Mouse (Mus musculus): ENCODE results near the gene Vmn1r87. TPM values are rescaled to one million over a fixed set of nuclear protein-coding genes. Genes with fewer than 3 reads are reported as not detected.
"Not testable (repeated sequence)": the region's sequence is repeated elsewhere in the genome, so short reads cannot be mapped to it uniquely, and the experiment has no call there.

The Vmn1r87 gene
- total RNA-seq (2021), result not detected
- long read RNA-seq, experiment 1, result 0 reads
- long read RNA-seq, experiment 2, result 0 reads

GRCm38 (mm10) chr7:13140057-13140456 is at the start of gene Vmn1r87:
Vmn1r87 (minus strand) TSS chr7:13140157.
- no peak for DNase-seq

GRCm38 (mm10) chr7:13159268-13159667 is 19.3 kb upstream of the Vmn1r87 start, which contains the start of gene Vmn1r88:
Vmn1r88 (plus strand) TSS chr7:13159568.
- no peak for DNase-seq

- no peak for DNase-seq
Observed at GRCm38 (mm10) chr7:13137340-13137739, 2.6 kb downstream of the Vmn1r87 start.

GRCm38 (mm10) chr7:13131856-13132255 is 8.1 kb downstream of the Vmn1r87 start:
- DNase-seq, result no peak

- DNase-seq, result not testable (repeated sequence)
Observed at GRCm38 (mm10) chr7:13123554-13124153, 16.3 kb downstream of the Vmn1r87 start.

GRCm38 (mm10) chr7:13119817-13120216 is 20.1 kb downstream of the Vmn1r87 start, which contains the start of gene Vmn1r86:
Vmn1r86 (minus strand) TSS chr7:13119917.
- no peak for DNase-seq

GRCm38 (mm10) chr7:13095073-13095472 is 44.9 kb downstream of the Vmn1r87 start, which contains the start of gene Vmn1r85:
Vmn1r85 (minus strand) TSS chr7:13095173.
- no peak for DNase-seq

Other genes starting within 250 kb of the Vmn1r87 start
- gene Zscan22, start 242.3 kb downstream of the Vmn1r87 start, total RNA-seq (2021), result 1 to 10 TPM; 2.7 to 3.4 TPM
- 100 to 1,000 TPM; 498 to 510 TPM for gene Rps5, start 217.9 kb downstream of the Vmn1r87 start, total RNA-seq (2021)
- under 1 TPM; 0.21 to 0.33 TPM for gene Rnf225, start 212.7 kb downstream of the Vmn1r87 start, total RNA-seq (2021)
- 1 to 10 TPM; 2.0 to 2.2 TPM for gene Zfp324, start 174.3 kb downstream of the Vmn1r87 start, total RNA-seq (2021)
- gene Zfp446, start 162.3 kb downstream of the Vmn1r87 start, total RNA-seq (2021), result 1 to 10 TPM; 2.1 to 2.4 TPM
- gene Slc27a5, start 142.0 kb downstream of the Vmn1r87 start, total RNA-seq (2021), result not detected
- gene Trim28, start 141.0 kb downstream of the Vmn1r87 start, total RNA-seq (2021), result 10 to 100 TPM; 59.1 to 60.7 TPM
- 1 to 10 TPM; 2.7 to 4.9 TPM for gene Zbtb45, start 130.1 kb downstream of the Vmn1r87 start, total RNA-seq (2021)
- gene Chmp2a, start 105.3 kb downstream of the Vmn1r87 start, total RNA-seq (2021), result 10 to 100 TPM; 76.1 to 89.9 TPM
- 100 to 1,000 TPM; 132 to 138 TPM for gene Ube2m, start 101.9 kb downstream of the Vmn1r87 start, total RNA-seq (2021)
- under 1 TPM; 0.54 to 0.75 TPM for gene Mzf1, start 85.4 kb downstream of the Vmn1r87 start, total RNA-seq (2021)
- not detected for gene Vmn1r85, start 45.0 kb downstream of the Vmn1r87 start, total RNA-seq (2021)
- gene Vmn1r86, start 20.2 kb downstream of the Vmn1r87 start, total RNA-seq (2021), result not detected
- gene Vmn1r88, start 19.4 kb upstream of the Vmn1r87 start, total RNA-seq (2021), result under 1 TPM; 0.03 to 0.10 TPM
- not detected for gene Vmn1r89, start 72.9 kb upstream of the Vmn1r87 start, total RNA-seq (2021)
- gene Lig1, start 137.1 kb upstream of the Vmn1r87 start, total RNA-seq (2021), result 1 to 10 TPM in 1 of 2 experiments, under 1 TPM in 1; 1.00 to 2.4 TPM
- gene Zswim9, start 138.6 kb upstream of the Vmn1r87 start, total RNA-seq (2021), result 1 to 10 TPM; 7.6 to 8.0 TPM
- gene Pla2g4c, start 184.5 kb upstream of the Vmn1r87 start, total RNA-seq (2021), result under 1 TPM in 1 of 2 experiments, not detected in 1; 0.08 TPM

Data from gastrocnemius, postnatal 25 days (tissue).